Mouse (Mus musculus) stomach, postnatal 0 days (tissue): ENCODE results near the gene Rnf19b. TPM values are rescaled to one million over a fixed set of nuclear protein-coding genes. Genes with fewer than 3 reads are reported as not detected.

Experiments
- ATAC-seq: fragments of 200-750 bp; cut with Nextera tagmentation; 2 replicates; pipeline ENCODE4 v1.8.0; 2017; ENCODE audit not compliant: low FRiP score, low TSS enrichment
- DNase-seq: peaks from one replicate; pipeline ENCODE4 v3.0.0-alpha.2; 2016; ENCODE audit warnings: low spot score
- H3K27ac ChIP-seq: fragments of 300-500 bp; sonication (generic); replicated peaks from 2 replicates; pipeline ENCODE4 v1.5.1; 2014; ENCODE audit warnings: mild to moderate bottlenecking, control low read depth
- H3K27me3 ChIP-seq: fragments of 300-500 bp; sonication (generic); 2 replicates; pipeline ENCODE4 v1.6.1; 2014; ENCODE audit warnings: low read length; ENCODE audit not compliant: control insufficient read depth, insufficient read depth
- H3K36me3 ChIP-seq: fragments of 300-500 bp; sonication (generic); 2 replicates; pipeline ENCODE4 v1.6.1; 2014; ENCODE audit warnings: low read length, mixed read lengths; ENCODE audit not compliant: control insufficient read depth, insufficient read depth
- H3K4me1 ChIP-seq: fragments of 300-500 bp; sonication (generic); replicated peaks from 2 replicates; pipeline ENCODE4 v1.6.1; 2014; ENCODE audit warnings: antibody characterized with exemption; ENCODE audit not compliant: control insufficient read depth, insufficient read depth
- H3K4me2 ChIP-seq: fragments of 300-500 bp; sonication (generic); replicated peaks from 2 replicates; pipeline ENCODE4 v1.6.1; 2014; ENCODE audit warnings: low read depth, mild to moderate bottlenecking, control low read depth, moderate library complexity
- H3K4me3 ChIP-seq: fragments of 300-500 bp; sonication (generic); 2 replicates; pipeline ENCODE4 v1.5.1; 2014; ENCODE audit warnings: low read depth, low read length, control low read depth
- H3K9ac ChIP-seq: fragments of 300-500 bp; sonication (generic); 2 replicates; pipeline ENCODE4 v1.6.1; 2014; ENCODE audit warnings: mild to moderate bottlenecking, low read length, control low read depth, mixed read lengths
- H3K9me3 ChIP-seq: fragments of 300-500 bp; sonication (generic); 2 replicates; pipeline ENCODE4 v1.6.1; 2016; ENCODE audit warnings: low read length; ENCODE audit not compliant: control insufficient read depth
- CTCF ChIP-seq: IDR thresholded peaks from 2 replicates; pipeline ENCODE4 v1.5.1; 2016; ENCODE audit warnings: antibody characterized with exemption, low read depth, mild to moderate bottlenecking, moderate library complexity
- EP300 ChIP-seq: optimal IDR thresholded peaks from 2 replicates; pipeline ENCODE3; 2016; ENCODE audit warnings: antibody characterized with exemption
- WGBS: fragments of 180-500 bp; shearing (Covaris S2); extraction: QIAGEN DNeasy Blood & Tissue Kit; methylation state at CpG from one replicate; pipeline ENCODE4 v1.1.7; 2014; 5-methylcytosine and 5-hydroxymethylcytosine counted together
- polyA plus RNA-seq: library from polyadenylated mRNA; unstranded; fragments of >200 nt; fragmentation: Nextera tagmentation; extraction: Ambion mirVana; gene quantifications from 2 replicates; pipeline ENCODE4 v1.2.1, GENCODE M21; 2015

Rnf19b gene
- polyA plus RNA-seq, 1 experiment from 2014 or later, result 7.0 TPM

GRCm38 (mm10) chr4:129082379-129083115, 24.5 kb downstream of the Rnf19b start:
- TF ChIP-seq EP300, result no peak
- TF ChIP-seq CTCF, result peak; percentile 94
- DNase-seq (peak; percentile 87), ATAC-seq (peak; percentile 88)
- Histone ChIP-seq H3K27me3 (no peaks in the 10 kb centered on the region), H3K9ac (0 out of 2 replicates have a peak overlapping the region, but pooled peaks have one; percentile 27), H3K36me3 (peaks cover 19% of the 10 kb centered on the region), H3K9me3 (no peaks in the 10 kb centered on the region), H3K4me1 (no peaks in the 10 kb centered on the region), H3K27ac (peak overlapping the region; percentile 37), H3K4me2 (peak overlapping the region; percentile 20; the same call in 1 of the 2 replicates), H3K4me3 (no peak overlapping the region)
- WGBS, result 34% methylated on average over 10 of the region's 10 CpGs

GRCm38 (mm10) chr4:129084896-129085295, 26.8 kb downstream of the Rnf19b start:
- H3K4me2 ChIP-seq, result no peak overlapping the region
- H3K9ac ChIP-seq, result no peak overlapping the region
- WGBS, result 92% methylated on average over 9 of the region's 9 CpGs
- TF ChIP-seq CTCF, result no peak
- no peak for TF ChIP-seq EP300
- peaks cover 10% of the 10 kb centered on the region for H3K36me3 ChIP-seq
- DNase-seq (no peak), ATAC-seq (no peak)
- no peaks in the 10 kb centered on the region for H3K4me1 ChIP-seq
- no peak overlapping the region for H3K27ac ChIP-seq
- no peak overlapping the region for H3K4me3 ChIP-seq
- H3K9me3 ChIP-seq, result no peaks in the 10 kb centered on the region
- no peaks in the 10 kb centered on the region for H3K27me3 ChIP-seq

GRCm38 (mm10) chr4:129086078-129086477, 28.0 kb downstream of the Rnf19b start:
- 31% methylated on average over 8 of the region's 8 CpGs for WGBS
- no peak overlapping the region for H3K27ac ChIP-seq
- H3K9me3 ChIP-seq, result no peaks in the 10 kb centered on the region
- H3K27me3 ChIP-seq, result no peaks in the 10 kb centered on the region
- no peak overlapping the region for H3K4me3 ChIP-seq
- peaks cover 5% of the 10 kb centered on the region; the same call in 1 of the 2 replicates for H3K36me3 ChIP-seq
- TF ChIP-seq EP300 (no peak), CTCF (peak; percentile 95)
- peak; percentile 73 for DNase-seq
- ATAC-seq, result 0 out of 2 replicates have a peak, but pooled peaks have one; percentile 22
- no peak overlapping the region for H3K9ac ChIP-seq
- no peak overlapping the region for H3K4me2 ChIP-seq
- H3K4me1 ChIP-seq, result no peaks in the 10 kb centered on the region

- H3K4me1 ChIP-seq, result no peaks in the 10 kb centered on the region
- ATAC-seq, result no peak
- H3K4me2 ChIP-seq, result no peak overlapping the region
- no peak overlapping the region for H3K9ac ChIP-seq
- no peaks in the 10 kb centered on the region for H3K27me3 ChIP-seq
- 70% methylated on average over 5 of the region's 5 CpGs for WGBS
- TF ChIP-seq CTCF (no peak), EP300 (no peak)
- H3K4me3 ChIP-seq, result no peak overlapping the region
- DNase-seq, result no peak
- peaks cover 5% of the 10 kb centered on the region; the same call in 1 of the 2 replicates for H3K36me3 ChIP-seq
- no peaks in the 10 kb centered on the region for H3K9me3 ChIP-seq
- H3K27ac ChIP-seq, result no peak overlapping the region
Measured at GRCm38 (mm10) chr4:129087850-129088249, 29.8 kb downstream of the Rnf19b start.

- Histone ChIP-seq H3K36me3 (no peaks in the 10 kb centered on the region), H3K27me3 (no peaks in the 10 kb centered on the region), H3K4me3 (no peak overlapping the region), H3K4me2 (no peak overlapping the region), H3K27ac (no peak overlapping the region), H3K4me1 (no peaks in the 10 kb centered on the region), H3K9ac (no peak overlapping the region), H3K9me3 (no peaks in the 10 kb centered on the region)
- ATAC-seq (no peak), DNase-seq (no peak)
- 25% methylated on average over 15 of the region's 15 CpGs for WGBS
- TF ChIP-seq CTCF, result no peak
- TF ChIP-seq EP300, result no peak
Measured at GRCm38 (mm10) chr4:129095276-129095675, 37.2 kb downstream of the Rnf19b start.

- TF ChIP-seq CTCF (0 out of 2 replicates have a peak, but pooled peaks have one; percentile 16), EP300 (no peak)
- H3K27me3 ChIP-seq, result no peaks in the 10 kb centered on the region
- no peak overlapping the region for H3K4me3 ChIP-seq
- no peak overlapping the region for H3K27ac ChIP-seq
- DNase-seq (no peak), ATAC-seq (no peak)
- H3K9me3 ChIP-seq, result no peaks in the 10 kb centered on the region
- H3K9ac ChIP-seq, result no peak overlapping the region
- no peaks in the 10 kb centered on the region for H3K36me3 ChIP-seq
- no peaks in the 10 kb centered on the region for H3K4me1 ChIP-seq
- no peak overlapping the region for H3K4me2 ChIP-seq
- WGBS, result 81% methylated on average over 7 of the region's 7 CpGs
Measured at GRCm38 (mm10) chr4:129097006-129097405, 38.9 kb downstream of the Rnf19b start.
